Mouse (Mus musculus): Measurements from ENCODE around the gene Ephb4.

DNA sequence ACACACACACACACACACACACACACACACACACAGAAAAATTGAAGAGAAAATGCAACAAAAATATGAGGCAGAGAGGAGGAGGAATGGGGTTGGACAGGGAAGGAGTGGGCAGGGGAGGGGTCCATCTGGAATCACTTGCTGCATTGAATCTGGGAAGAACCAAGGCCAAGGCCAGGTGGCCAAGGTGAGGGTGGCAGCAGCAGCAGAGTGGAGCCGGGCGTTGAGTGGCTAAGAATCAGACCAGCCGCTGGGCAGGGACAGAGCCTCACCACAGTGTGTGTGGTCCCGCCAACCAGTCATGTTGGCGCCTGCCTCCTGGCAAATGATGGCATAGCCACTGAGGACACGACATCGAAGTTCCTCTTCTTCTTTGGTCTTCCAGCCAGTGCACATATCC lies 33.5 kb downstream of the Ephb4 start:
- TF ChIP-seq POLR2A (IDR thresholded peaks at IDR 0.05; ENCODE audit: borderline replicate concordance, control insufficient read depth, low read depth, low read length): no peak
- no peak for TF ChIP-seq CTCF (IDR thresholded peaks at IDR 0.05; ENCODE audit: control insufficient read depth, insufficient read depth, low read length)
